Mouse (Mus musculus): ENCODE data around the gene Mindy4. TPM values are rescaled to one million over a fixed set of nuclear protein-coding genes. Genes with fewer than 3 reads are reported as not detected.

The Mindy4 gene
- total and polyA plus RNA-seq, 2 experiments from 2014 or later, result 11.9 to 12.5 TPM

DNA sequence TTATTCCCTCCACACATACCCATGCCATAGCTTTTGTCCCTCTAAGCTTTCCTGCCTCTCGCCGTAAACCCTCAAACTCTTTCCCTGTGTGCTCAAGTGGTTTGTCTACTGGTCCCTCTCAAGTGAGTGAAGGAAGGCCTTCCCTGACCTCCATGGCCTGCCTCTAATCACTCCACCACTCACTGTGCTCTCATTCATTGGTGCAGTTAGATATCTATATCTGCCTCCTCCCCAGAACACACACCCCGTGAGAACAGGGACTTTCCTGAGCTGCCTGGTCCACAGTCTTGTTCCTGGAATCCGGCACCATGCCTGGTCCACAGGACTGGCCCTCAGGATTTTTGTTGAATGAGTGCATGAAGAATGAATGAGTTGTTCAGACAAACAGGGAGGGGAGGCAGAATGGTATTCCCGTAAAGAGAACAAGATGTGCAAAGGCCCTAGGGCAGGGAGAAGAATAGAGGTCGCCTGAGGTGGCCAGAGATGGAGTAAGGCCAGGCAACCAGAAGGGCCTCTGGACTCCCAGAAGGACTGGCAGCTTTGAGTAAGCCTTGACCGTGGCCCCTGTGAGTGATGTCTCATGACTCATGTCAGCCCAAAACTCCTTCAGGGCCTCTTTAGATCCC lies 61.7 kb downstream of the Mindy4 start:
- Histone ChIP-seq H3K36me3 (ENCODE audit: insufficient read depth) (0 out of 2 replicates have a peak, but pooled peaks cover 8% of the 10 kb centered on the region), H3K9ac (no peak overlapping the region), H3K27ac (ENCODE audit: low read depth, low read length) (no peak overlapping the region), H3K4me2 (ENCODE audit: low read depth) (no peak overlapping the region), H3K4me3 (ENCODE audit: low read depth, low read length) (no peak overlapping the region), H3K27me3 (ENCODE audit: insufficient read depth, low read length) (no peaks in the 10 kb centered on the region), H3K9me3 (ENCODE audit: low read length) (no peaks in the 10 kb centered on the region), H3K4me1 (ENCODE audit: insufficient read depth) (no peaks in the 10 kb centered on the region)
- DNase-seq, result no peak
- no peak for TF ChIP-seq CTCF (IDR thresholded peaks at IDR 0.05; ENCODE audit: low read depth)
- no peak for ATAC-seq
- WGBS, result 93% methylated on average over 7 of the region's 7 CpGs

DNA sequence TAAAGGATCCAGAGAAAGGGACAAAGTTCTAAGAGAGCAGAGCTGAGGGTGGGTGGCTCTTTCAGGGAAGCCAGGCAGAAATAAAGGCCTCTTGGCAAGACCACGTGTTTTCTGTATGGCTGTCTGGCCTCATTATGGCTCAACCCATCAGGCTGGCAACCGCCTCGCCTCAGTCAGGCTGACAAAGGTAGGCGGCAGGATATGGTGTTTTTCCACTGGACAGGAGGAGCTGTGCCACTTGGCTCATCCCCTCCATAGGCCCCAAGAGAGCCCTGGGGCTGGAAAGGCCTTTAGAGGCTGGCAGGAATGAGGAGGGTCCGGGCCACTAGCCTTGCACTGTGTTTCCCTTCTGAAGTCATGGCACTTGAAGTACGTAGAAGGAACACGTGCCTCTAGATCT lies 69.8 kb downstream of the Mindy4 start:
- WGBS, result 47% methylated on average over 7 of the region's 7 CpGs
- DNase-seq (peak; percentile 31), ATAC-seq (peak; percentile 51)
- Histone ChIP-seq H3K4me1 (ENCODE audit: insufficient read depth) (no peaks in the 10 kb centered on the region), H3K27ac (ENCODE audit: low read depth, low read length) (no peak overlapping the region), H3K4me2 (ENCODE audit: low read depth) (no peak overlapping the region), H3K36me3 (ENCODE audit: insufficient read depth) (no peaks in the 10 kb centered on the region), H3K4me3 (ENCODE audit: low read depth, low read length) (no peak overlapping the region), H3K9me3 (ENCODE audit: low read length) (no peaks in the 10 kb centered on the region), H3K9ac (no peak overlapping the region), H3K27me3 (ENCODE audit: insufficient read depth, low read length) (no peaks in the 10 kb centered on the region)
- TF ChIP-seq CTCF (IDR thresholded peaks at IDR 0.05; ENCODE audit: low read depth), result no peak

DNA sequence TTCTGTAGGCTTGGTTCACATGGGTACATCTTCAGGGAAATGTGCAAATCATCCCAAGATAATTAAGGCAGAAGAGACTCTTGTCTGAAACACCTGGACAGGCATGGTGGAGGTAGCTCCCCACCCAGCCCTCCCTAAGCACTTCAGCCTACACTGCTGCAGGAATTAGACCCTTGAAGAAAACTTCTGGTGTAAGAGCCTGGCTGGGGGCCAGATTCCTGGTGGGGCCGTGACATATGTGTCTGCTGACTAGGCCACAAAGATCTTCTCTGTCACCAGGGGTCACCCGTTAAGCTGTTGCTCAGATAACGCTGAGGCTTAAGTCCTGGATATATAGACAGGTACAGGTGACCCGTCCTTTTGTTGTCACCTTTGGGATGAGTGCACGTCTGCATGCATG lies 70.3 kb downstream of the Mindy4 start:
- Histone ChIP-seq H3K4me3 (ENCODE audit: low read depth, low read length) (no peak overlapping the region), H3K4me2 (ENCODE audit: low read depth) (no peak overlapping the region), H3K27me3 (ENCODE audit: insufficient read depth, low read length) (no peaks in the 10 kb centered on the region), H3K36me3 (ENCODE audit: insufficient read depth) (no peaks in the 10 kb centered on the region), H3K9ac (no peak overlapping the region), H3K27ac (ENCODE audit: low read depth, low read length) (no peak overlapping the region), H3K9me3 (ENCODE audit: low read length) (no peaks in the 10 kb centered on the region), H3K4me1 (ENCODE audit: insufficient read depth) (no peaks in the 10 kb centered on the region)
- no peak for TF ChIP-seq CTCF (IDR thresholded peaks at IDR 0.05; ENCODE audit: low read depth)
- ATAC-seq (no peak), DNase-seq (no peak)
- WGBS, result 76% methylated on average over 5 of the region's 5 CpGs

DNA sequence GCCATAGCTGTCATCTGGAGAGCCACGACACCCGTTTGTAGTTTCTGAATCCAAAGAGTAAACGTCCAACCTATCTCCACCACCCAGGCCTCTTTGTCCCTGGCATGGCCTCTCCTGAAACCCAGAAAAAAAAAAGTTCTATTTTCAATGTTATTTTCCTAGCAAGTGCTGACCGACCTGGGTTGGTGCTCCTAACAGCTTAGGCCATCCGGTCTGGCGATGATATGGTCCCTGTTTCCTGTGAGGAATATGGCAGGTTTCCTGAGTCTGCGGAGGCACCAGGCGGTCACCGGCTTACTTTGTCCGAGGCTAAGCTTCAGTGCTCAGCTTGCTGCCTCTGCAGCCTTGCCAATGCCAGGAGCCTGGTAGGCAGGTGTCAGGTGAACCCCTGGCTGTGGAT lies 71.8 kb downstream of the Mindy4 start:
- no peak overlapping the region for H3K4me3 ChIP-seq (ENCODE audit: low read depth, low read length)
- TF ChIP-seq CTCF (IDR thresholded peaks at IDR 0.05; ENCODE audit: low read depth), result no peak
- 93% methylated on average over 10 of the region's 10 CpGs for WGBS
- no peak overlapping the region for H3K27ac ChIP-seq (ENCODE audit: low read depth, low read length)
- H3K9me3 ChIP-seq (ENCODE audit: low read length), result no peaks in the 10 kb centered on the region
- H3K27me3 ChIP-seq (ENCODE audit: insufficient read depth, low read length), result no peaks in the 10 kb centered on the region
- no peaks in the 10 kb centered on the region for H3K36me3 ChIP-seq (ENCODE audit: insufficient read depth)
- no peak for DNase-seq
- no peak overlapping the region for H3K4me2 ChIP-seq (ENCODE audit: low read depth)
- no peak for ATAC-seq
- H3K4me1 ChIP-seq (ENCODE audit: insufficient read depth), result no peaks in the 10 kb centered on the region
- no peak overlapping the region for H3K9ac ChIP-seq

DNA sequence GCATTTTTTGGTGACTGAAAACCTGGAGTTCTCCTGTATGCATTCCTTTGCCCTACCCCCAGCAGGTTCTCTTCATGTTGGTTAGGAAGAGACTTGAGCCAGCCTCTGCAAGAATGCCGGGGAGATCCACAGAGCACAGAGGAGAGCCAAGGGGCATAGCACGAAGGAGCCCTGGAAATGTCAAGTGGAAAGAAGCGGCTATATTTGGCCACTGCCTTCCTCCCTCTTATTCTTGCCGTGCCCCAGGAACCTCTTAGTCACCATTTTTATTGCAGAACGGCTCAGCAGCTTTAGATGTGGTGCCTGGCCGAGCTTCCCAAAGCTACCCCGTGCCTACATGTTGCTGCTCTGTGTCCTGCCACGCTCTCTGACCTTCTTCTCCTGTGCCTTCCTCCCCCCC lies 72.6 kb downstream of the Mindy4 start:
- no peak for DNase-seq
- Histone ChIP-seq H3K27me3 (ENCODE audit: insufficient read depth, low read length) (no peaks in the 10 kb centered on the region), H3K27ac (ENCODE audit: low read depth, low read length) (no peak overlapping the region), H3K9ac (no peak overlapping the region), H3K36me3 (ENCODE audit: insufficient read depth) (no peaks in the 10 kb centered on the region), H3K9me3 (ENCODE audit: low read length) (no peaks in the 10 kb centered on the region), H3K4me2 (ENCODE audit: low read depth) (no peak overlapping the region), H3K4me3 (ENCODE audit: low read depth, low read length) (no peak overlapping the region), H3K4me1 (ENCODE audit: insufficient read depth) (no peaks in the 10 kb centered on the region)
- WGBS, result 84% methylated on average over 8 of the region's 8 CpGs
- TF ChIP-seq CTCF (IDR thresholded peaks at IDR 0.05; ENCODE audit: low read depth), result no peak
- no peak for ATAC-seq

DNA sequence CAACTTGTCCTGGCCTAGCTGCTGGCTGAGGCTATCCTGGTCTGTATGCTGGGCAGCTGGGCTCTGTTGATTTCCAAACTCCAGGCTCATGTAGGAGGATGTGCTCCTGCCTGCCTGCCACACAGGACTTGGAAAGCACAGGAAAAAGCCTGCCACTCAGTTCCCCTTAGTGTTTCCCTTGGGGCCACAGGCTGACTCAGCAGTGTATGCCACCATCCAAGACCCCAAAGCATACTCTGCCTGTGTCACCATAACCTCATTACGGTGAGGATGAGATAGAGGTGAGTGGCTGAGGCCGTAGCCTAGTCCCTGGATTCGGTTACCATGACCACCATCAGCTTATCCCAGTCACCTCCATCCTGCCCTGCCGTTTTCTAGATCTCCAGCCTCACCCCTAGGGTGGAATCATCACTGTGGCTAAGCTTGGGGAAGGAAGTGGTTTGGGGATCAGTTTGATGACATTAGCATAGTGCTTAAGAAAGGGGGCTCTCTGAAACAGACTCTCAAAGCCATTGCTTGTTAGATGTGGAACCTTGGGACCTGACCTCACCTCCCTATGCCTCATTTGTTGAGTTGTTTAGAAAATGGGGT lies 73.6 kb downstream of the Mindy4 start:
- Histone ChIP-seq H3K27ac (ENCODE audit: low read depth, low read length) (no peak overlapping the region), H3K4me2 (ENCODE audit: low read depth) (no peak overlapping the region)

DNA sequence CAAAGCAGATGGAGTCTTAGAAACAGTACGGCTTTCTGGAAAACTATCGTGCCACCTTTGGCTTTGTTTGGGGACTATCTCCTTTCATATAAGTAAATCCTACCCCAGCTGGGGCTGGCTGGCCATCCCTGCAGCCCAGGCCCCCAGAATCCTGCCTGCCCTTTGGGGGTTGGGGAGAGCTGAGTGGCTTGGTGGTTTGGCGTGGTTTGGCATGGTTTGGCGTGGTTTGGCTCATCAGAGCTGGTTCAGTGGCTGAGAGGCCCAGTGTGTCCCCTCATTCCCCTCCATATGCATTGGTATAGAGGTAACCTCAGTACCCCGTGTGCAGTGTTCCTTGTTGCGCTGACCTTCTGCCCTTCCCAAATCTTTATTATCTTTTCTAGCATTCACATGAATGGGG lies 74.9 kb downstream of the Mindy4 start:
- no peak overlapping the region for H3K9ac ChIP-seq
- no peak for TF ChIP-seq CTCF (IDR thresholded peaks at IDR 0.05; ENCODE audit: low read depth)

More for the DNA sequence above, 73.6 kb downstream of the Mindy4 start:
- Histone ChIP-seq H3K9me3 (ENCODE audit: low read length) (no peaks in the 10 kb centered on the region), H3K27me3 (ENCODE audit: insufficient read depth, low read length) (no peaks in the 10 kb centered on the region), H3K4me3 (ENCODE audit: low read depth, low read length) (no peak overlapping the region), H3K36me3 (ENCODE audit: insufficient read depth) (0 out of 2 replicates have a peak, but pooled peaks cover 3% of the 10 kb centered on the region), H3K9ac (no peak overlapping the region), H3K4me1 (ENCODE audit: insufficient read depth) (no peaks in the 10 kb centered on the region)
- TF ChIP-seq CTCF (IDR thresholded peaks at IDR 0.05; ENCODE audit: low read depth), result no peak
- WGBS, result 89% methylated on average over 4 of the region's 4 CpGs
- ATAC-seq (no peak), DNase-seq (no peak)

More for the DNA sequence above, 74.9 kb downstream of the Mindy4 start:
- DNase-seq (no peak), ATAC-seq (no peak)
- H3K27ac ChIP-seq (ENCODE audit: low read depth, low read length), result no peak overlapping the region
- no peaks in the 10 kb centered on the region for H3K4me1 ChIP-seq (ENCODE audit: insufficient read depth)
- H3K4me2 ChIP-seq (ENCODE audit: low read depth), result no peak overlapping the region
- 93% methylated on average over 6 of the region's 6 CpGs for WGBS
- no peaks in the 10 kb centered on the region for H3K27me3 ChIP-seq (ENCODE audit: insufficient read depth, low read length)
- no peaks in the 10 kb centered on the region for H3K9me3 ChIP-seq (ENCODE audit: low read length)
- H3K36me3 ChIP-seq (ENCODE audit: insufficient read depth), result 0 out of 2 replicates have a peak, but pooled peaks cover 3% of the 10 kb centered on the region
- no peak overlapping the region for H3K4me3 ChIP-seq (ENCODE audit: low read depth, low read length)

Data from forebrain, postnatal 0 days (tissue).